Mouse (Mus musculus): ENCODE measurements around the gene Dll3. TPM values are rescaled to one million over a fixed set of nuclear protein-coding genes. Genes with fewer than 3 reads are reported as not detected.
A peak's percentile ranks its signal among the peaks of the same experiment; 100 is the strongest.

The Dll3 gene
- 15.4 and 16.7 TPM in 2 replicates for polyA plus RNA-seq (2015; fragmentation: Nextera tagmentation; extraction: Ambion mirVana)

- H3K9me3 ChIP-seq = no peaks in the 10 kb centered on the region
- 1% methylated on average over 30 of the region's 30 CpGs for whole genome bisulfite sequencing
- peak; percentile 59 for ATAC-seq (replicated peaks)
- peaks cover 8% of the 10 kb centered on the region; the same call in 1 of the 2 replicates for H3K27me3 ChIP-seq
- H3K36me3 ChIP-seq = peaks cover 22% of the 10 kb centered on the region
- peak within 1 kb of the TSS; percentile 63 for H3K4me2 ChIP-seq (replicated peaks)
- H3K27ac ChIP-seq (replicated peaks) = peak within 1 kb of the TSS; percentile 73
- H3K9ac ChIP-seq (replicated peaks) = peak within 1 kb of the TSS; percentile 52
- peaks cover 34% of the 10 kb centered on the region for H3K4me1 ChIP-seq
- peak within 1 kb of the TSS; percentile 42 for H3K4me3 ChIP-seq
Observed at GRCm38 (mm10) chr7:28301616-28302433, at the start of gene Dll3. Gene Dll3 (minus strand): TSS chr7:28302238.

- Histone ChIP-seq H3K4me1 (peaks cover 18% of the 10 kb centered on the region), H3K4me2 (replicated peaks) (peak overlapping the region; percentile 88), H3K9ac (replicated peaks) (peak overlapping the region; percentile 97), H3K9me3 (no peaks in the 10 kb centered on the region), H3K27me3 (no peaks in the 10 kb centered on the region), H3K27ac (replicated peaks) (no peak overlapping the region), H3K4me3 (peak overlapping the region; percentile 93), H3K36me3 (peaks cover 34% of the 10 kb centered on the region)
- WGBS = 47% methylated on average over 4 of the region's 4 CpGs
- ATAC-seq (replicated peaks) = no peak
Observed at GRCm38 (mm10) chr7:28351676-28352191, 49.7 kb upstream of the Dll3 start.

- WGBS = under 1% methylated on average over 49 of the region's 50 CpGs
- peak; percentile 93 for ATAC-seq (replicated peaks)
Observed at GRCm38 (mm10) chr7:28350155-28350883, 48.3 kb upstream of the Dll3 start, which contains the start of gene Rps16. Gene Rps16 (plus strand): TSS chr7:28350652.

GRCm38 (mm10) chr7:28348601-28349000, 46.6 kb upstream of the Dll3 start:
- H3K27me3 ChIP-seq = no peaks in the 10 kb centered on the region

More at GRCm38 (mm10) chr7:28350155-28350883, 48.3 kb upstream of the Dll3 start, which contains the start of gene Rps16:
- Histone ChIP-seq H3K9me3 (no peaks in the 10 kb centered on the region), H3K27ac (replicated peaks) (peak within 1 kb of the TSS; percentile 85), H3K4me1 (peaks cover 18% of the 10 kb centered on the region), H3K9ac (replicated peaks) (peak within 1 kb of the TSS; percentile 97), H3K27me3 (no peaks in the 10 kb centered on the region), H3K4me3 (peak within 1 kb of the TSS; percentile 93), H3K4me2 (replicated peaks) (peak within 1 kb of the TSS; percentile 88), H3K36me3 (peaks cover 31% of the 10 kb centered on the region)

GRCm38 (mm10) chr7:28347746-28348145, 45.7 kb upstream of the Dll3 start:
- H3K4me3 ChIP-seq = no peak overlapping the region
- H3K9ac ChIP-seq (replicated peaks) = no peak overlapping the region
- no peak for ATAC-seq (replicated peaks)
- 89% methylated on average over 3 of the region's 3 CpGs for WGBS
- H3K9me3 ChIP-seq = no peaks in the 10 kb centered on the region
- H3K36me3 ChIP-seq = peaks cover 8% of the 10 kb centered on the region
- H3K4me2 ChIP-seq (replicated peaks) = no peak overlapping the region
- peaks cover 18% of the 10 kb centered on the region for H3K4me1 ChIP-seq
- H3K27ac ChIP-seq (replicated peaks) = no peak overlapping the region
- no peaks in the 10 kb centered on the region for H3K27me3 ChIP-seq

More at GRCm38 (mm10) chr7:28348601-28349000, 46.6 kb upstream of the Dll3 start:
- Histone ChIP-seq H3K4me1 (peaks cover 18% of the 10 kb centered on the region), H3K9me3 (no peaks in the 10 kb centered on the region), H3K4me3 (no peak overlapping the region), H3K4me2 (replicated peaks) (no peak overlapping the region), H3K9ac (replicated peaks) (no peak overlapping the region), H3K27ac (replicated peaks) (no peak overlapping the region), H3K36me3 (peaks cover 17% of the 10 kb centered on the region)
- 84% methylated on average over 7 of the region's 7 CpGs for WGBS
- ATAC-seq (replicated peaks) = no peak

- H3K9me3 ChIP-seq = no peaks in the 10 kb centered on the region
- WGBS = 5% methylated on average over 4 of the region's 4 CpGs
- no peak overlapping the region for H3K27ac ChIP-seq (replicated peaks)
- no peaks in the 10 kb centered on the region for H3K36me3 ChIP-seq
- H3K4me1 ChIP-seq = peaks cover 1% of the 10 kb centered on the region
- H3K4me2 ChIP-seq (replicated peaks) = no peak overlapping the region
- H3K27me3 ChIP-seq = no peaks in the 10 kb centered on the region
- no peak overlapping the region for H3K9ac ChIP-seq (replicated peaks)
- no peak overlapping the region for H3K4me3 ChIP-seq
- 0 out of 2 replicates have a peak, but pooled peaks have one; percentile 23 for ATAC-seq (replicated peaks)
Observed at GRCm38 (mm10) chr7:28344637-28345036, 42.6 kb upstream of the Dll3 start.

- no peak overlapping the region for H3K4me2 ChIP-seq (replicated peaks)
- H3K4me3 ChIP-seq = no peak overlapping the region
- no peak overlapping the region for H3K27ac ChIP-seq (replicated peaks)
- WGBS = 50% methylated on average over 7 of the region's 7 CpGs
- no peaks in the 10 kb centered on the region for H3K27me3 ChIP-seq
- no peaks in the 10 kb centered on the region for H3K9me3 ChIP-seq
- peaks cover 15% of the 10 kb centered on the region for H3K4me1 ChIP-seq
- ATAC-seq (replicated peaks) = no peak
- H3K36me3 ChIP-seq = no peaks in the 10 kb centered on the region
- no peak overlapping the region for H3K9ac ChIP-seq (replicated peaks)
Observed at GRCm38 (mm10) chr7:28341381-28341780, 39.3 kb upstream of the Dll3 start.

GRCm38 (mm10) chr7:28339213-28339917, 37.3 kb upstream of the Dll3 start:
- peak overlapping the region; percentile 90; the same call in 1 of the 2 replicates for H3K9ac ChIP-seq (replicated peaks)

GRCm38 (mm10) chr7:28338108-28338998, 36.3 kb upstream of the Dll3 start, which contains the start of gene Supt5:
Gene Supt5 (minus strand): TSS chr7:28338746.
- Histone ChIP-seq H3K4me1 (peaks cover 27% of the 10 kb centered on the region), H3K9me3 (no peaks in the 10 kb centered on the region), H3K9ac (replicated peaks) (peak within 1 kb of the TSS; percentile 90), H3K4me2 (replicated peaks) (peak within 1 kb of the TSS; percentile 83), H3K27me3 (no peaks in the 10 kb centered on the region), H3K27ac (replicated peaks) (peak within 1 kb of the TSS; percentile 91), H3K36me3 (no peaks in the 10 kb centered on the region; the same call in 1 of the 2 replicates), H3K4me3 (peak within 1 kb of the TSS; percentile 73)
- WGBS = under 1% methylated on average over 77 of the region's 77 CpGs
- peak; percentile 99 for ATAC-seq (replicated peaks)

More at GRCm38 (mm10) chr7:28339213-28339917, 37.3 kb upstream of the Dll3 start:
- no peak for ATAC-seq (replicated peaks)
- H3K4me2 ChIP-seq (replicated peaks) = peak overlapping the region; percentile 83
- peak overlapping the region; percentile 73 for H3K4me3 ChIP-seq
- no peaks in the 10 kb centered on the region; the same call in 1 of the 2 replicates for H3K36me3 ChIP-seq
- peaks cover 27% of the 10 kb centered on the region for H3K4me1 ChIP-seq
- H3K27ac ChIP-seq (replicated peaks) = peak overlapping the region; percentile 91
- no peaks in the 10 kb centered on the region for H3K27me3 ChIP-seq
- 81% methylated on average over 19 of the region's 19 CpGs for WGBS
- no peaks in the 10 kb centered on the region for H3K9me3 ChIP-seq

GRCm38 (mm10) chr7:28335471-28335870, 33.4 kb upstream of the Dll3 start:
- Histone ChIP-seq H3K27me3 (no peaks in the 10 kb centered on the region), H3K9me3 (no peaks in the 10 kb centered on the region), H3K9ac (replicated peaks) (no peak overlapping the region), H3K4me3 (no peak overlapping the region), H3K36me3 (peaks cover 11% of the 10 kb centered on the region), H3K27ac (replicated peaks) (no peak overlapping the region), H3K4me1 (peaks cover 27% of the 10 kb centered on the region), H3K4me2 (replicated peaks) (no peak overlapping the region)
- WGBS = 94% methylated on average over 2 of the region's 2 CpGs
- no peak for ATAC-seq (replicated peaks)

Data from forebrain, embryonic 15.5 days (tissue).